Mouse (Mus musculus): ENCODE measurements around the gene Eno2. TPM values are rescaled to one million over a fixed set of nuclear protein-coding genes. Genes with fewer than 3 reads are reported as not detected.

Gene Eno2
- not detected in 2 replicates for polyA plus RNA-seq (2012)

GRCm38 (mm10) chr6:124769101-124769765 lies at the start of gene Eno2:
Gene Eno2 (minus strand): TSS chr6:124769673.
- no peak for TF ChIP-seq GATA1 (IDR thresholded peaks at IDR 0.05; ENCODE audit: low read length)

- TF ChIP-seq GATA1 (IDR thresholded peaks at IDR 0.05; ENCODE audit: low read length) = no peak
Measured at GRCm38 (mm10) chr6:124817971-124818370, 48.5 kb upstream of the Eno2 start.

GRCm38 (mm10) chr6:124817563-124817962 lies 48.1 kb upstream of the Eno2 start:
- TF ChIP-seq GATA1 (IDR thresholded peaks at IDR 0.05; ENCODE audit: low read length) = no peak

GRCm38 (mm10) chr6:124817125-124817524 lies 47.7 kb upstream of the Eno2 start:
- no peak for TF ChIP-seq GATA1 (IDR thresholded peaks at IDR 0.05; ENCODE audit: low read length)

- TF ChIP-seq GATA1 (IDR thresholded peaks at IDR 0.05; ENCODE audit: low read length) = no peak
Measured at GRCm38 (mm10) chr6:124816611-124817010, 47.1 kb upstream of the Eno2 start.

GRCm38 (mm10) chr6:124814858-124815774 lies 45.6 kb upstream of the Eno2 start:
- no peak for TF ChIP-seq GATA1 (IDR thresholded peaks at IDR 0.05; ENCODE audit: low read length)

- TF ChIP-seq GATA1 (IDR thresholded peaks at IDR 0.05; ENCODE audit: low read length) = no peak
Measured at GRCm38 (mm10) chr6:124814448-124814847, 45.0 kb upstream of the Eno2 start.

- TF ChIP-seq GATA1 (IDR thresholded peaks at IDR 0.05; ENCODE audit: low read length) = no peak
Measured at GRCm38 (mm10) chr6:124813933-124814332, 44.5 kb upstream of the Eno2 start, which contains the start of gene Tpi1. Gene Tpi1 (minus strand): TSS chr6:124814296.

- TF ChIP-seq GATA1 (IDR thresholded peaks at IDR 0.05; ENCODE audit: low read length) = no peak
Measured at GRCm38 (mm10) chr6:124813496-124813895, 44.0 kb upstream of the Eno2 start.

GRCm38 (mm10) chr6:124812848-124813247 lies 43.4 kb upstream of the Eno2 start:
- TF ChIP-seq GATA1 (IDR thresholded peaks at IDR 0.05; ENCODE audit: low read length) = no peak

GRCm38 (mm10) chr6:124811701-124812560 lies 42.5 kb upstream of the Eno2 start:
- no peak for TF ChIP-seq GATA1 (IDR thresholded peaks at IDR 0.05; ENCODE audit: low read length)

- no peak for TF ChIP-seq GATA1 (IDR thresholded peaks at IDR 0.05; ENCODE audit: low read length)
Measured at GRCm38 (mm10) chr6:124811403-124811665, 41.9 kb upstream of the Eno2 start.

GRCm38 (mm10) chr6:124809775-124810538 lies 40.5 kb upstream of the Eno2 start:
- TF ChIP-seq GATA1 (IDR thresholded peaks at IDR 0.05; ENCODE audit: low read length) = no peak

- TF ChIP-seq GATA1 (IDR thresholded peaks at IDR 0.05; ENCODE audit: low read length) = no peak
Measured at GRCm38 (mm10) chr6:124809052-124809774, 39.7 kb upstream of the Eno2 start.
